Mouse (Mus musculus): ENCODE results near the gene AI593442. TPM values are rescaled to one million over a fixed set of nuclear protein-coding genes. Genes with fewer than 3 reads are reported as not detected.

The AI593442 gene
- not detected in 2 replicates for total RNA-seq (2023)

GRCm38 (mm10) chr9:52679362-52679947 is at the start of gene AI593442:
TSS of gene AI593442 (minus strand) at chr9:52679780.

